Comparison of ENCODE assay signal across 30 mouse cellular contexts in the genomic region with DNA sequence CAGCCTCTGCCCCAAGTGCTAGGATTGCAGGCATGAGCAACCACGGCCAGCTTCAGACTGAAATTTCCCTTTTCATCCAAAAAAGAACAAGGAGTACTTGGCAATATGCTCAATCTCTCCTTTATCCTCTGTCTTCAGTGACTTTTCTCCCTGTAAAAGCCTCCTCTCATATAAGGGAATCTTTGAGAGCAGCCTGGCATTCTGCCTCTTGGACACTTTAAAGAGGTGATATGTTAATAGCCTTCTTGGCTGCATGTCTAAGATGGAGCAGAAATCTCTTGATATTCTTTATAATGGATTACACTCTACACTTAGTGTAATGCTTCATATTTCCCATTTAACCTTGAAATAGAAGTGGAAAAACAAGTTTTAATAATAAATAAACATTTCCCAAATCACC. TPM values are rescaled to one million over a fixed set of nuclear protein-coding genes. Genes with fewer than 3 reads are reported as not detected.
A peak's percentile ranks its signal among the peaks of the same experiment; 100 is the strongest.
DNase-seq lines count a peak whose midpoint lies in the region; ATAC-seq and TF ChIP-seq lines count a peak whose summit lies in the region.
"Had no signal": no experiment of that assay in that cellular context is flagged by ENCODE, and none has a peak within 500 bp of the region (broad histone marks: within the 10 kb centered on the region; RNA-seq: fewer than 3 reads in every experiment).

No protein-coding gene starts in this region.

- no peak overlapping the region for H3K27ac ChIP-seq in lung, embryonic 14.5 days (ENCODE audit: low read depth)
- H3K27ac ChIP-seq in CH12.LX (ENCODE audit: insufficient read depth, low read depth), result 0 out of 2 replicates have a peak overlapping the region, but pooled peaks have one; percentile 33
- no peak overlapping the region for H3K27ac ChIP-seq in stomach, embryonic 14.5 days (ENCODE audit: low read length)
- no peak overlapping the region for H3K27ac ChIP-seq in kidney, embryonic 14.5 days (ENCODE audit: low read depth, low read length)
- H3K27ac ChIP-seq: embryonic facial prominence, embryonic 12.5 days; forebrain, embryonic 13.5 days; gastrocnemius, adult 2 months; heart, embryonic 10.5 days; hindbrain, embryonic 12.5 days had no signal

- no peaks in the 10 kb centered on the region for H3K4me1 ChIP-seq in lung, embryonic 14.5 days (ENCODE audit: insufficient read depth)
- peaks cover 14 to 79% of the 10 kb centered on the region in 2 experiments for H3K4me1 ChIP-seq in CH12.LX (ENCODE audit: control insufficient read depth in 1 of 2, insufficient read depth in 2 of 2)
- no peaks in the 10 kb centered on the region for H3K4me1 ChIP-seq in stomach, embryonic 14.5 days (ENCODE audit: control insufficient read depth, insufficient read depth, low read length)
- no peaks in the 10 kb centered on the region for H3K4me1 ChIP-seq in kidney, embryonic 14.5 days (ENCODE audit: control insufficient read depth, insufficient read depth, low read length)
- H3K4me1 ChIP-seq: embryonic facial prominence, embryonic 12.5 days; forebrain, embryonic 13.5 days; hindbrain, embryonic 12.5 days had no signal

- H3K79me2 ChIP-seq in CH12.LX (replicated peaks; ENCODE audit: control insufficient read depth, extremely low read depth, insufficient read depth, poor library complexity, severe bottlenecking), result peaks cover 5% of the 10 kb centered on the region

- no peak for ATAC-seq in lung, embryonic 14.5 days (ENCODE audit: insufficient read depth)
- peak; percentile 46; the same call in 1 of the 2 replicates for ATAC-seq in stomach, embryonic 14.5 days (ENCODE audit: insufficient number of reproducible peaks, insufficient read depth, low FRiP score, low read depth)
- ATAC-seq in kidney, embryonic 14.5 days (ENCODE audit: low FRiP score, low TSS enrichment), result no peak
- ATAC-seq: activated CD4-positive, CD25-positive, alpha-beta regulatory T cell, adult 4 months; CD4-positive, CD25-positive, alpha-beta regulatory T cell, adult 4 months; forebrain, embryonic 13.5 days; forebrain, postnatal 0 days; hindbrain, embryonic 16.5 days; Patski had no signal

- no peaks in the 10 kb centered on the region for H3K9me3 ChIP-seq in lung, embryonic 14.5 days (ENCODE audit: low read depth, low read length)
- H3K9me3 ChIP-seq in CH12.LX (replicated peaks; ENCODE audit: low read length), result no peaks in the 10 kb centered on the region
- no peaks in the 10 kb centered on the region for H3K9me3 ChIP-seq in stomach, embryonic 14.5 days (ENCODE audit: control insufficient read depth, low read depth, low read length)
- no peaks in the 10 kb centered on the region for H3K9me3 ChIP-seq in kidney, embryonic 14.5 days (ENCODE audit: control insufficient read depth, low read length)
- H3K9me3 ChIP-seq: embryonic facial prominence, embryonic 12.5 days; forebrain, embryonic 13.5 days; heart, embryonic 10.5 days; hindbrain, embryonic 12.5 days had no signal

- no peaks in the 10 kb centered on the region for H3K27me3 ChIP-seq in lung, embryonic 14.5 days (ENCODE audit: insufficient read depth, low read length)
- H3K27me3 ChIP-seq in CH12.LX (replicated peaks), result no peaks in the 10 kb centered on the region
- H3K27me3 ChIP-seq in stomach, embryonic 14.5 days (ENCODE audit: control insufficient read depth, insufficient read depth, low read length), result no peaks in the 10 kb centered on the region
- no peaks in the 10 kb centered on the region for H3K27me3 ChIP-seq in kidney, embryonic 14.5 days (ENCODE audit: control insufficient read depth, insufficient read depth, low read length)
- H3K27me3 ChIP-seq: embryonic facial prominence, embryonic 12.5 days; forebrain, embryonic 13.5 days; hindbrain, embryonic 12.5 days had no signal

- dilution Hi-C loops in CH12.LX (cut with MboI; ENCODE audit: extremely low pct_ligation_motif_present, extremely low pct_unique_long_range_greater_than_20kb, low sequenced_read_pairs), result no loop called here

- TF ChIP-seq RAD21 in CH12.LX (IDR thresholded peaks at IDR 0.05; ENCODE audit: low read depth, low read length), result no peak

- TF ChIP-seq POLR2A in CH12.LX (IDR thresholded peaks at IDR 0.05; ENCODE audit: low read depth, low read length), result no peak

- intact Hi-C loops in gastrocnemius, postnatal 14 days (cut with DNase I; ENCODE audit: low total_unique reads), result no loop called here

- no peak for TF ChIP-seq CTCF in lung, embryonic 14.5 days (IDR thresholded peaks at IDR 0.05; ENCODE audit: low read depth)
- no peak for TF ChIP-seq CTCF in CH12.LX (conservative IDR thresholded peaks at IDR 0.05 in 1 of 2, IDR thresholded peaks at IDR 0.05 in 1 of 2; ENCODE audit: low read depth in 2 of 2, low read length in 2 of 2)

- TF ChIP-seq EP300 in CH12.LX (IDR thresholded peaks at IDR 0.05; ENCODE audit: low read length), result no peak

- no peak overlapping the region for H3K4me3 ChIP-seq in lung, embryonic 14.5 days (ENCODE audit: low read depth, low read length)
- H3K4me3 ChIP-seq in CH12.LX (replicated peaks in 1 of 3; ENCODE audit: low read depth in 2 of 3, low read length in 2 of 3, poor library complexity in 1 of 3), result no peak overlapping the region
- no peak overlapping the region for H3K4me3 ChIP-seq in stomach, embryonic 14.5 days (ENCODE audit: low read depth, low read length)
- H3K4me3 ChIP-seq in kidney, embryonic 14.5 days (ENCODE audit: low read length), result no peak overlapping the region
- H3K4me3 ChIP-seq: embryonic facial prominence, embryonic 12.5 days; forebrain, embryonic 13.5 days; gastrocnemius, adult 2 months; heart, embryonic 10.5 days; hindbrain, embryonic 12.5 days had no signal

- no peak overlapping the region for H3K4me2 ChIP-seq in lung, embryonic 14.5 days
- H3K4me2 ChIP-seq in CH12.LX (ENCODE audit: insufficient read depth, low read depth, poor library complexity, severe bottlenecking), result no peak overlapping the region
- H3K4me2 ChIP-seq in stomach, embryonic 14.5 days (replicated peaks; ENCODE audit: low read depth, low read length), result no peak overlapping the region
- no peak overlapping the region for H3K4me2 ChIP-seq in kidney, embryonic 14.5 days (replicated peaks; ENCODE audit: low read depth, low read length)
- H3K4me2 ChIP-seq: embryonic facial prominence, embryonic 12.5 days; forebrain, embryonic 13.5 days; hindbrain, embryonic 12.5 days had no signal

- H3K36me3 ChIP-seq in lung, embryonic 14.5 days (ENCODE audit: insufficient read depth), result no peaks in the 10 kb centered on the region
- H3K36me3 ChIP-seq in CH12.LX (replicated peaks in 1 of 2; ENCODE audit: control insufficient read depth in 1 of 2, insufficient read depth in 1 of 2, low read length in 1 of 2), result no peaks in the 10 kb centered on the region
- no peaks in the 10 kb centered on the region for H3K36me3 ChIP-seq in stomach, embryonic 14.5 days (ENCODE audit: control insufficient read depth, insufficient read depth, low read length)
- no peaks in the 10 kb centered on the region for H3K36me3 ChIP-seq in kidney, embryonic 14.5 days (ENCODE audit: control insufficient read depth, insufficient read depth, low read length)
- H3K36me3 ChIP-seq: embryonic facial prominence, embryonic 12.5 days; heart, embryonic 10.5 days; hindbrain, embryonic 12.5 days had no signal

- in situ Hi-C loops in CH12.LX (cut with MboI; ENCODE audit: low pct_ligation_motif_present, low pct_unique_long_range_greater_than_20kb, low sequenced_read_pairs), result no loop called here

- 63% methylated on average over 1 of the region's 1 CpGs for WGBS in lung, embryonic 14.5 days
- 56% methylated on average over 1 of the region's 1 CpGs for WGBS in stomach, embryonic 14.5 days
- WGBS in kidney, embryonic 14.5 days, result 76% methylated on average over 1 of the region's 1 CpGs

- no peak overlapping the region for H3K9ac ChIP-seq in lung, embryonic 14.5 days
- no peak overlapping the region for H3K9ac ChIP-seq in CH12.LX (ENCODE audit: insufficient read depth, low read depth)
- H3K9ac ChIP-seq in stomach, embryonic 14.5 days (replicated peaks; ENCODE audit: low read depth, low read length), result no peak overlapping the region
- H3K9ac ChIP-seq in kidney, embryonic 14.5 days (ENCODE audit: low read depth, low read length), result no peak overlapping the region
- H3K9ac ChIP-seq: embryonic facial prominence, embryonic 12.5 days; forebrain, embryonic 13.5 days; forebrain, postnatal 0 days; hindbrain, embryonic 12.5 days had no signal

- peak; percentile 10 for DNase-seq in gastrocnemius, adult 18-20 months (ENCODE audit: low spot score)
- no peak for DNase-seq in gastrocnemius, postnatal 14 days
- peak; percentile 33 for DNase-seq in lung, embryonic 14.5 days
- DNase-seq in lung, postnatal 25 days (ENCODE audit: low spot score), result no peak
- no peak for DNase-seq in CH12.LX (ENCODE audit: extremely low read depth)
- DNase-seq in left cerebral cortex, adult 18-20 months (ENCODE audit: low spot score in 2 of 2), result no peak
- DNase-seq: adrenal gland, adult 2 months; adrenal gland, postnatal 25 days; B cell, adult 2 months; cerebellum, adult 8-10 months; cerebellum, postnatal 14 days; forebrain, postnatal 0 days; gastrocnemius, adult 2 months; gastrocnemius, postnatal 36 days; heart, adult 18-20 months; heart, postnatal 36 days had no signal

RNA-seq across cellular contexts. Expression of a gene that starts 3.2 kb away (rescaled TPM):
- total RNA-seq in gastrocnemius, adult 18-20 months (2021), result under 1 TPM; 0.59 to 0.64 TPM
- under 1 TPM; 0.24 to 0.43 TPM for total RNA-seq in gastrocnemius, postnatal 14 days (2021)
- polyA plus RNA-seq in lung, embryonic 14.5 days (2014; fragmentation: Nextera tagmentation; extraction: Ambion mirVana), result 0.22 TPM in 1 of 2 replicates, not detected in the other
- total RNA-seq in CH12.LX (2012; rRNA removed) (477 and 729 TPM in 2 replicates), CH12.LX (2014; rRNA removed) (1,234 and 1,319 TPM in 2 replicates)
- polyA plus RNA-seq in CH12.LX (2012; ENCODE audit: insufficient read length, low read depth), result 336 and 364 TPM in 2 replicates
- polyA plus RNA-seq in stomach, embryonic 14.5 days (2014; fragmentation: Nextera tagmentation; extraction: Ambion mirVana), result not detected in 2 replicates
- polyA plus RNA-seq in kidney, embryonic 14.5 days (2014; fragmentation: Nextera tagmentation; extraction: Ambion mirVana), result 0.91 TPM in 1 of 2 replicates, not detected in the other
- under 1 TPM; 0.51 to 0.87 TPM for total RNA-seq in left cerebral cortex, adult 18-20 months (2021)
- total RNA-seq: common myeloid progenitor, adult 5-6 weeks; MEL had no signal
- polyA plus RNA-seq: heart, embryonic 10.5 days; intestine, embryonic 14.5 days had no signal

RNA-seq across cellular contexts. Expression of a gene that starts 23.4 kb away (rescaled TPM):
- 10 to 100 TPM; 25.5 to 26.2 TPM for total RNA-seq in gastrocnemius, adult 18-20 months (2021)
- total RNA-seq in gastrocnemius, postnatal 14 days (2021), result 10 to 100 TPM; 22.5 to 23.4 TPM
- polyA plus RNA-seq in lung, embryonic 14.5 days (2014; fragmentation: Nextera tagmentation; extraction: Ambion mirVana), result 66.8 and 67.9 TPM in 2 replicates
- total RNA-seq in CH12.LX (2012; rRNA removed) (66.6 and 90.4 TPM in 2 replicates), CH12.LX (2014; rRNA removed) (55.5 and 55.9 TPM in 2 replicates)
- polyA plus RNA-seq in CH12.LX (2012; ENCODE audit: insufficient read length, low read depth), result 169 and 197 TPM in 2 replicates
- polyA plus RNA-seq in stomach, embryonic 14.5 days (2014; fragmentation: Nextera tagmentation; extraction: Ambion mirVana), result 61.9 and 62.1 TPM in 2 replicates
- polyA plus RNA-seq in kidney, embryonic 14.5 days (2014; fragmentation: Nextera tagmentation; extraction: Ambion mirVana), result 73.4 and 88.8 TPM in 2 replicates
- 10 to 100 TPM; 29.4 to 29.8 TPM for total RNA-seq in left cerebral cortex, adult 18-20 months (2021)

RNA-seq across cellular contexts. Expression of a gene that starts 33.9 kb away (rescaled TPM):
- total RNA-seq in gastrocnemius, adult 18-20 months (2021), result 1 to 10 TPM; 6.3 to 7.4 TPM
- 1 to 10 TPM; 7.0 to 8.4 TPM for total RNA-seq in gastrocnemius, postnatal 14 days (2021)
- polyA plus RNA-seq in lung, embryonic 14.5 days (2014; fragmentation: Nextera tagmentation; extraction: Ambion mirVana), result 11.9 and 14.0 TPM in 2 replicates
- total RNA-seq in CH12.LX (2012; rRNA removed) (13.6 and 17.2 TPM in 2 replicates), CH12.LX (2014; rRNA removed) (17.4 and 19.9 TPM in 2 replicates)
- 21.8 and 22.3 TPM in 2 replicates for polyA plus RNA-seq in CH12.LX (2012; ENCODE audit: insufficient read length, low read depth)
- polyA plus RNA-seq in stomach, embryonic 14.5 days (2014; fragmentation: Nextera tagmentation; extraction: Ambion mirVana), result 24.7 and 25.1 TPM in 2 replicates
- 11.1 and 17.7 TPM in 2 replicates for polyA plus RNA-seq in kidney, embryonic 14.5 days (2014; fragmentation: Nextera tagmentation; extraction: Ambion mirVana)
- 100 to 1,000 TPM; 181 TPM for total RNA-seq in left cerebral cortex, adult 18-20 months (2021)

RNA-seq across cellular contexts. Expression of a gene that starts 43.1 kb away (rescaled TPM):
- total RNA-seq in gastrocnemius, adult 18-20 months (2021), result not detected
- not detected for total RNA-seq in gastrocnemius, postnatal 14 days (2021)
- polyA plus RNA-seq in lung, embryonic 14.5 days (2014; fragmentation: Nextera tagmentation; extraction: Ambion mirVana), result not detected in 2 replicates
- total RNA-seq in CH12.LX (2012; rRNA removed) (0.04 TPM in 2 replicates), CH12.LX (2014; rRNA removed) (not detected in 2 replicates)
- 0.09 TPM in 1 of 2 replicates, not detected in the other for polyA plus RNA-seq in CH12.LX (2012; ENCODE audit: insufficient read length, low read depth)
- polyA plus RNA-seq in stomach, embryonic 14.5 days (2014; fragmentation: Nextera tagmentation; extraction: Ambion mirVana), result not detected in 2 replicates
- not detected in 2 replicates for polyA plus RNA-seq in kidney, embryonic 14.5 days (2014; fragmentation: Nextera tagmentation; extraction: Ambion mirVana)
- not detected for total RNA-seq in left cerebral cortex, adult 18-20 months (2021)
- total RNA-seq: adrenal gland, adult 2 months; adrenal gland, postnatal 25 days; common myeloid progenitor, adult 5-6 weeks; forebrain, postnatal 0 days; gastrocnemius, adult 2 months; gastrocnemius, postnatal 36 days; heart, adult 18-20 months; heart, postnatal 36 days; MEL had no signal
- polyA plus RNA-seq: adrenal gland, adult 2 months; CD4-positive, CD25-positive, alpha-beta regulatory T cell, adult 4 months; forebrain, embryonic 13.5 days; forebrain, postnatal 0 days; heart, embryonic 10.5 days; heart, embryonic 16.5 days; hindbrain, embryonic 12.5 days; hindbrain, embryonic 16.5 days; intestine, embryonic 14.5 days; Patski had no signal

Comparison
In these comparisons a context has a peak if more than half of its experiments do, and no peak if none do; other contexts are left out.
1. DNase-seq: peak in gastrocnemius, adult 18-20 months (single experiment) and lung, embryonic 14.5 days (single experiment); none in gastrocnemius, postnatal 14 days (single experiment), lung, postnatal 25 days (single experiment), CH12.LX (single experiment) and left cerebral cortex, adult 18-20 months (0 of 2).
2. RNA of a gene that starts 3.2 kb away (total RNA-seq): 477 to 1,319 TPM in CH12.LX; 0.51 to 0.87 TPM in left cerebral cortex, adult 18-20 months, 0.59 to 0.64 TPM in gastrocnemius, adult 18-20 months and 0.24 to 0.43 TPM in gastrocnemius, postnatal 14 days; every median in the first group is over 100 times any median in the second.
3. RNA of a gene that starts 33.9 kb away (total RNA-seq): 181 TPM in left cerebral cortex, adult 18-20 months; 13.6 to 19.9 TPM in CH12.LX, 7.0 to 8.4 TPM in gastrocnemius, postnatal 14 days and 6.3 to 7.4 TPM in gastrocnemius, adult 18-20 months; every median in the first group is over 4 times any median in the second.